Mouse (Mus musculus): Measurements from ENCODE around the gene Krtap28-13. TPM values are rescaled to one million over a fixed set of nuclear protein-coding genes. Genes with fewer than 3 reads are reported as not detected.

The Krtap28-13 gene
- polyA plus RNA-seq, 1 experiment from 2014 or later, result not detected

DNA sequence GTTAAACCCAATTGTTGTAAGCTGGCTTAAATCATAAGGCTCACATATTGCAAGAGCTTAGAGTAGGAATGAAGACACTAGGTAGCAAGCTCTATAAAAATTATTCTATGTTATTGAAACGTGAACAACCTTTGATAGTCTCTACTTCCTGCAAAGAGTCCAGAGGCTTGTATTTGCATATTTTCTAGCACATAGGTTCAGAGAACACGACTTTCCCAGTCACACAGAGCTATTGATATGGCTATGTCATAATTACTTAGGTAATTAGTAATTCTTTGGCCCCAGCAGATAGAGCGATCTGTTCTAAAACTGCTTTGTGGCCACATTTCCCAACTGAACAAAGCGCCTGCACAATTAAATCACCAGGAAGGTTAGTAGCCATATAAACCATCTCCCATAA, 36.2 kb downstream of the Krtap28-13 start:
- no peaks in the 10 kb centered on the region for H3K9me3 ChIP-seq
- no peak overlapping the region for H3K4me3 ChIP-seq
- H3K9ac ChIP-seq, result no peak overlapping the region
- ATAC-seq (ENCODE audit: insufficient number of reproducible peaks, insufficient read depth, low FRiP score, low TSS enrichment), result no peak
- WGBS, result 64% methylated on average over 4 of the region's 4 CpGs
- H3K27me3 ChIP-seq, result no peaks in the 10 kb centered on the region
- H3K4me1 ChIP-seq, result no peaks in the 10 kb centered on the region
- H3K4me2 ChIP-seq (replicated peaks), result no peak overlapping the region
- no peak overlapping the region for H3K27ac ChIP-seq
- no peaks in the 10 kb centered on the region for H3K36me3 ChIP-seq

DNA sequence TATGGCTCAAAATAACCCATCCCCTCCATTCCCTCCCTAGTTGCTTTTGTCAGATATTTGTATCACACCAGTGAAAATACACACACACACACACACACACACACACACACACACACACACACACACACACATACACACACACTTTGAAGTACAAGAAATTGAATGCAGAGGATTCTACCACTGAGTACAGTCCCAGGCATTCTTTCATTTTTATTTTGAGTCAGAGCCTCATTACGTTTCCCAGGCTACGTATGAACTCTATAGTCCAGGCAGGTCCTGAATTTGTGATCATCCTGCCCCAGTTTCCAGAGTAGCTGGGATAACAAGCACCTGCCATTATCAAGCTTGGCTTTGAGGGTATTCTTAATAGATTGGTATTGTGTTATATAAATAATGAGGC, 38.4 kb downstream of the Krtap28-13 start:
- Histone ChIP-seq H3K27ac (no peak overlapping the region), H3K4me2 (replicated peaks) (no peak overlapping the region), H3K27me3 (no peaks in the 10 kb centered on the region), H3K9me3 (no peaks in the 10 kb centered on the region), H3K36me3 (no peaks in the 10 kb centered on the region), H3K4me3 (no peak overlapping the region), H3K9ac (no peak overlapping the region), H3K4me1 (no peaks in the 10 kb centered on the region)
- ATAC-seq (ENCODE audit: insufficient number of reproducible peaks, insufficient read depth, low FRiP score, low TSS enrichment), result no peak
- WGBS, result 90% methylated on average over 2 of the region's 2 CpGs

DNA sequence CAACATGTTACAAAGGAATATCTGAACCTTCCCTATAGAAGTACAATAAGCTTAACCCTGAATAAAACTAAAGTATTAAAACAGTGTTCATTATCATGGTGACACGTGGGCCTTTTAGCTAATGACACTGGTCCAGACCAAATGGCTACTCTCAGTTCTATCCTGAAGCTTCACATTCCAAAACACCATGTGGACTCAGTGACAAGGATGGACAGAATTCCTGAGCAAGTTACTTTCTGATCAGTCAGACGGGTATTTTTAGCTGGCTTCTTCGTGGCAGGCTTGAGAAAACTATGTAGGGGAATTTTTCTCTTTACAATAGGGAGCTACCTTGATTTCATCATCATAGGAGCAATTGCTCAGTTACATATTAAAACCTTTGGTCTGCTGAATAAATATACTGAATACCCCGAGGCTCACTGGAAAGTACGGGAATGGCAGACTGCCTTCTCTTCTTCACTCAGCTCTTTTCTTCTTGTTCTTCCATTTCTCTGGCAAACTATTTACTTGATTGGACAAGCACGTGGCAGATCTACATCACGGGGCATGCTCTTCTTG, 38.9 kb downstream of the Krtap28-13 start:
- no peak for ATAC-seq (ENCODE audit: insufficient number of reproducible peaks, insufficient read depth, low FRiP score, low TSS enrichment)
- H3K9me3 ChIP-seq, result no peaks in the 10 kb centered on the region
- H3K4me1 ChIP-seq, result no peaks in the 10 kb centered on the region
- no peak overlapping the region for H3K4me2 ChIP-seq (replicated peaks)
- no peak overlapping the region for H3K4me3 ChIP-seq
- no peaks in the 10 kb centered on the region for H3K27me3 ChIP-seq
- H3K27ac ChIP-seq, result no peak overlapping the region
- WGBS, result 81% methylated on average over 7 of the region's 7 CpGs
- H3K9ac ChIP-seq, result no peak overlapping the region
- no peaks in the 10 kb centered on the region for H3K36me3 ChIP-seq

DNA sequence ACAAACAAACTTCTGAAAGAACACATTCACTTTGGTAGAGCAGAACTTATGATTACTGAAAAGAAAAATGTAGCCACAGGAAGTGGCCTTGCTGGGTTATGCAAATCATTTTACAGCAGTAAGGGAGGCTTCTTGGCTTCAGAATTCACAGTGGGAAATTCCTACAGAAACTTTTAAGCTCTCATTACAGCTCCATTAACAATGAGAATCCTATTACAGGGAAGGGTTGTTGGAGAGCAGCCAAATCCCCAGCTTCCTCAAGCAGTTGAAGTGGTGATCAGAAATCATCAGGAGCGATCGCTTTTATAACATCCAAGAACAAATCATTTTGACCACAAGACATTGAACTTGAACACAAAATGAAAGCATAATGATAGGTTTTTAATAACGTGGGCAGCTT, 41.2 kb downstream of the Krtap28-13 start:
- ATAC-seq (ENCODE audit: insufficient number of reproducible peaks, insufficient read depth, low FRiP score, low TSS enrichment), result no peak
- Histone ChIP-seq H3K4me2 (replicated peaks) (no peak overlapping the region), H3K4me3 (no peak overlapping the region), H3K9me3 (no peaks in the 10 kb centered on the region), H3K4me1 (no peaks in the 10 kb centered on the region), H3K27ac (no peak overlapping the region), H3K9ac (no peak overlapping the region), H3K36me3 (no peaks in the 10 kb centered on the region), H3K27me3 (no peaks in the 10 kb centered on the region)
- 50% methylated on average over 3 of the region's 3 CpGs for WGBS

DNA sequence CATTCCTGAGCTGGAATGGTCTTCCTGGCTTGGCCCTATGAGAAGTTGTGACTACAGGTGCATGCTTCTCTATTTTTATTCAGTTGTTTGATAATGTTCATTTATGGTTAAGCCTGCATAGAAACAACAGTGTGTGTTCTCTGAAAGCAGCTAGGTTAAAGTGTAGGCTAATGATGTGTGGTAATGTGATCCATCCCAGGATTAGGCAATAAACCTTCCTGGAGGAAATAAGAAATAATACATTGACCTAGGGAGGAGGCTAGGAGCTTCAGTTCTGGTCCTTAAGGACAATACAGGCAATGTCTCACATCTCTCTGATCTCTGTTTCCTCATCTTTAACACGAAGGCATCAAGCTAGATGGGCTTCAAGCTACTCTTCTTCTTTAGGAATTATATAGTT, 44.7 kb downstream of the Krtap28-13 start:
- 78% methylated on average over 1 of the region's 1 CpGs for WGBS
- H3K27me3 ChIP-seq, result no peaks in the 10 kb centered on the region

DNA sequence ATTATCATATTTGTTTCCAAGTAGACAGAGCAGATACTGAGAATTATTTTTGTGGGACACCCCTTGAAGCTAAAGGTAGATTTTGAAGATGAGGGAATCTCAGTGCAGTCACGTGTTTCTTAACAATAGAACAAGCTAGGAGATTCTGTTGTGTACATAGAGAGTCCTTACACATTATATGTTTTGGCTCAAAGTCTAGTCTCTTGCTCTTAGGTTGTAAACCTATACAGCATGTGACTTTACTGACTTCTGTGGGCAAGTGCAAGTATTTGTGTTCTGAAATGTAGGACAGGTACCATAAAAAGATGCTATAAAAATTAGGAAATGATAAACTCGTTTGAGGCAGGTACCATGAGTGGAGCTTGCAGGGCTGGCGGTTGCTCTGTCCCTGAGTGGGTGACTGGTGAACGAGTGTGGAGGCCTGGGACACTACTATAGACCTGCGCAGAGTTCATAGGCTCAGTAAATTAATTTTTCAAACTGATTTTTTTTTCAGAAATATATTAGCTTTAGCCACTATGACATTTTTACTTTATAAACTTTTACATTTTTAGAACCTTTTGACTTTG, 46.8 kb downstream of the Krtap28-13 start:
- no peak overlapping the region for H3K4me2 ChIP-seq (replicated peaks)
- no peaks in the 10 kb centered on the region for H3K27me3 ChIP-seq
- H3K4me1 ChIP-seq, result no peaks in the 10 kb centered on the region
- no peak overlapping the region for H3K4me3 ChIP-seq
- no peak overlapping the region for H3K9ac ChIP-seq
- H3K36me3 ChIP-seq, result no peaks in the 10 kb centered on the region
- 80% methylated on average over 5 of the region's 5 CpGs for WGBS
- no peak for ATAC-seq (ENCODE audit: insufficient number of reproducible peaks, insufficient read depth, low FRiP score, low TSS enrichment)
- no peaks in the 10 kb centered on the region for H3K9me3 ChIP-seq
- no peak overlapping the region for H3K27ac ChIP-seq

More for the DNA sequence above, 44.7 kb downstream of the Krtap28-13 start:
- no peak overlapping the region for H3K4me2 ChIP-seq (replicated peaks)
- H3K4me3 ChIP-seq, result no peak overlapping the region
- no peak overlapping the region for H3K27ac ChIP-seq
- no peaks in the 10 kb centered on the region for H3K4me1 ChIP-seq
- H3K36me3 ChIP-seq, result no peaks in the 10 kb centered on the region
- no peaks in the 10 kb centered on the region for H3K9me3 ChIP-seq
- no peak for ATAC-seq (ENCODE audit: insufficient number of reproducible peaks, insufficient read depth, low FRiP score, low TSS enrichment)
- no peak overlapping the region for H3K9ac ChIP-seq

DNA sequence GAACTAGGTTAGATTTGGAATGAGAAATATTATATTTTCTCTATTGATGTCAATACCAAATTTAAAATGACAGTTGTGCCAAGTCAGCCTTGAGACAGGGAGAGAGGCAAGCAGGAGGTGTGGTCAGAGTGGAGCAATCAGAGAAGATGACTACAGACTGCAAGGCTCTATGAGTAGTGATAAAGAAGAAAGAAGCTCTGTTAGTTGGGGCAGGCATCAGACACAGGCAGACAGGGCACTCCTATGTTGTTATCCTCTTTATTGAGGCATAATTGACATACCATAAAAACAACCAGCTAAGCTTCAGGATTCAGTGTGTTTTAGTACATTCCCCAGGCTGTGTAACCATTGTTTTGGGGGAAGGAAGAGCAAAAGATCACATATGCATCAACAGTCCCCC, 50.3 kb downstream of the Krtap28-13 start:
- no peaks in the 10 kb centered on the region for H3K4me1 ChIP-seq
- ATAC-seq (ENCODE audit: insufficient number of reproducible peaks, insufficient read depth, low FRiP score, low TSS enrichment), result no peak
- H3K27me3 ChIP-seq, result no peaks in the 10 kb centered on the region
- no peaks in the 10 kb centered on the region for H3K36me3 ChIP-seq
- no peak overlapping the region for H3K27ac ChIP-seq
- H3K4me2 ChIP-seq (replicated peaks), result no peak overlapping the region
- H3K9ac ChIP-seq, result no peak overlapping the region
- no peak overlapping the region for H3K4me3 ChIP-seq
- H3K9me3 ChIP-seq, result no peaks in the 10 kb centered on the region

Other genes with a start within 250 kb of the Krtap28-13 start
- gene Agfg1, start 221.4 kb upstream of the Krtap28-13 start, polyA plus RNA-seq (2016; fragmentation: Nextera tagmentation; extraction: Ambion mirVana), result 38.9 and 39.5 TPM in 2 replicates
- gene A030005L19Rik, start 147.6 kb upstream of the Krtap28-13 start, polyA plus RNA-seq (2016; fragmentation: Nextera tagmentation; extraction: Ambion mirVana), result 0.39 TPM in 1 of 2 replicates, not detected in the other
- not detected in 2 replicates for gene A030014E15Rik, start 136.0 kb upstream of the Krtap28-13 start, polyA plus RNA-seq (2016; fragmentation: Nextera tagmentation; extraction: Ambion mirVana)
- not detected in 2 replicates for gene Gm6217, start 129.5 kb upstream of the Krtap28-13 start, polyA plus RNA-seq (2016; fragmentation: Nextera tagmentation; extraction: Ambion mirVana)
- gene A030003K21Rik, start 117.5 kb upstream of the Krtap28-13 start, polyA plus RNA-seq (2016; fragmentation: Nextera tagmentation; extraction: Ambion mirVana), result not detected in 2 replicates
- gene Gm7544, start 104.9 kb upstream of the Krtap28-13 start, polyA plus RNA-seq (2016; fragmentation: Nextera tagmentation; extraction: Ambion mirVana), result not detected in 2 replicates
- gene Gm47955, start 100.6 kb upstream of the Krtap28-13 start, polyA plus RNA-seq (2016; fragmentation: Nextera tagmentation; extraction: Ambion mirVana), result not detected in 2 replicates
- not detected in 2 replicates for gene Gm47959, start 60.4 kb upstream of the Krtap28-13 start, polyA plus RNA-seq (2016; fragmentation: Nextera tagmentation; extraction: Ambion mirVana)
- gene Slc19a3, start 22.5 kb upstream of the Krtap28-13 start, polyA plus RNA-seq (2016; fragmentation: Nextera tagmentation; extraction: Ambion mirVana), result 0.20 and 0.32 TPM in 2 replicates
- not detected in 2 replicates for gene Krtap28-10, start 18.4 kb upstream of the Krtap28-13 start, polyA plus RNA-seq (2016; fragmentation: Nextera tagmentation; extraction: Ambion mirVana)
- gene Gm47969, start 16.0 kb upstream of the Krtap28-13 start, polyA plus RNA-seq (2016; fragmentation: Nextera tagmentation; extraction: Ambion mirVana), result not detected in 2 replicates
- gene A030005K14Rik, start 1.6 kb upstream of the Krtap28-13 start, polyA plus RNA-seq (2016; fragmentation: Nextera tagmentation; extraction: Ambion mirVana), result not detected in 2 replicates
- 0.22 TPM in 1 of 2 replicates, not detected in the other for gene Ccl20, start 55.8 kb downstream of the Krtap28-13 start, polyA plus RNA-seq (2016; fragmentation: Nextera tagmentation; extraction: Ambion mirVana)
- gene Daw1, start 98.8 kb downstream of the Krtap28-13 start, polyA plus RNA-seq (2016; fragmentation: Nextera tagmentation; extraction: Ambion mirVana), result 0.12 TPM in 1 of 2 replicates, not detected in the other